ENCODE assay signal across 18 mouse cellular contexts in genomic region chr7:135043931-135044765, GRCm38 (mm10).
"Had no signal": no experiment of that assay in that cellular context is flagged by ENCODE, and none has a peak within 500 bp of the region (broad histone marks: within the 10 kb centered on the region; RNA-seq: fewer than 3 reads in every experiment).

No protein-coding gene starts in this region.

- H3K4me2 ChIP-seq: lung, embryonic 14.5 days; midbrain, embryonic 11.5 days; midbrain, embryonic 13.5 days; neural tube, embryonic 13.5 days; neural tube, embryonic 15.5 days had no signal

- H3K27ac ChIP-seq: midbrain, embryonic 13.5 days; neural tube, embryonic 13.5 days; neural tube, embryonic 15.5 days had no signal

- H3K27me3 ChIP-seq: midbrain, embryonic 13.5 days; neural tube, embryonic 13.5 days; neural tube, embryonic 15.5 days had no signal

- H3K9me3 ChIP-seq: neural tube, embryonic 13.5 days; neural tube, embryonic 15.5 days had no signal

- H3K36me3 ChIP-seq: midbrain, embryonic 13.5 days; neural tube, embryonic 13.5 days; neural tube, embryonic 15.5 days had no signal

- DNase-seq: lung, adult 18-20 months; lung, embryonic 14.5 days; lung, postnatal 10 days; lung, postnatal 4 days; retina, postnatal 1 day; right cerebral cortex, adult 18-20 months; right cerebral cortex, postnatal 25 days; right cerebral cortex, postnatal 4 days; spleen, adult 18-20 months; thymus, adult 18-20 months; thymus, postnatal 14 days; thymus, postnatal 36 days had no signal

- H3K4me3 ChIP-seq: midbrain, embryonic 13.5 days; myocyte; neural tube, embryonic 13.5 days; neural tube, embryonic 15.5 days had no signal

- H3K4me1 ChIP-seq: midbrain, embryonic 13.5 days had no signal

- H3K9ac ChIP-seq: lung, embryonic 14.5 days; midbrain, embryonic 13.5 days; neural tube, embryonic 13.5 days; neural tube, embryonic 15.5 days had no signal

- ATAC-seq: midbrain, embryonic 13.5 days; midbrain, embryonic 16.5 days had no signal
